Mouse (Mus musculus) E14TG2a.4 (cell line): Measurements from ENCODE around the gene Pcnx4.

Experiments
- H3K27me3 ChIP-seq: 2 replicates; pipeline ENCODE4 v1.6.1; 2014; ENCODE audit warnings: low read length, control low read depth; ENCODE audit not compliant: insufficient read depth
- H3K36me3 ChIP-seq: 2 replicates; pipeline ENCODE4 v1.6.1; 2014; ENCODE audit warnings: low read length, control low read depth; ENCODE audit not compliant: insufficient read depth
- H3K4me1 ChIP-seq: replicated peaks from 2 replicates; pipeline ENCODE4 v1.6.1; 2014; ENCODE audit warnings: low read depth, low read length, control low read depth
- H3K4me3 ChIP-seq: replicated peaks from 2 replicates; pipeline ENCODE4 v1.5.1; 2014; ENCODE audit warnings: mild to moderate bottlenecking, low read length
- H3K9me3 ChIP-seq: 2 replicates; pipeline ENCODE4 v1.6.1; 2014; ENCODE audit warnings: low read length, control low read depth
- CTCF ChIP-seq: conservative IDR thresholded peaks from 2 replicates; pipeline ENCODE4 v1.5.1; 2014; ENCODE audit warnings: low read length
- NANOG ChIP-seq: IDR thresholded peaks from 2 replicates; pipeline ENCODE4 v1.6.1; 2014; ENCODE audit warnings: borderline replicate concordance, low read length, mixed read lengths
- POU5F1 ChIP-seq: IDR thresholded peaks from 2 replicates; pipeline ENCODE4 v1.6.1; 2014; ENCODE audit warnings: low read length, borderline replicate concordance

The Pcnx4 gene

DNA sequence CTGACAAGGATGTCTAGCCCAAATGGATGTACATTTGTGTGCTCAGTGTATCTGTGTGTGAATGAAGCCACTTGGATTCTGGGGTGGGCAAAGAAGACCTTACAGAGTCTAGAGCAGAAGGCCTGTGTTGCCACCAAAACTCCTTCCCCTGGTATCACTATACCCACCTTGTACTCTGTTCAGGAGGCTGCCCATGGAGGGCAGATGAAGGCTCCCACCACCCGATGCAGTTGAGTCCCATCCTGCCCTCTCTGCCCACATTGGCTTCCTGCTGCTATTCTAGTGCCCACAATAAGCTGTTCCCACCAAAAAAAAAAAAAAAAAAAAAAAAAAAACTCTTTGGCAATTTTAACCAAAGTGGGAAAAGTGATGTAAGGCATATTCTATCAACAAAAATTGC, 85.3 kb downstream of the Pcnx4 start:
- Histone ChIP-seq H3K4me1 (no peaks in the 10 kb centered on the region), H3K9me3 (peaks cover 9% of the 10 kb centered on the region), H3K36me3 (no peaks in the 10 kb centered on the region), H3K4me3 (no peak overlapping the region), H3K27me3 (no peaks in the 10 kb centered on the region)
- TF ChIP-seq NANOG, result no peak
- no peak for TF ChIP-seq CTCF
- TF ChIP-seq POU5F1, result no peak

DNA sequence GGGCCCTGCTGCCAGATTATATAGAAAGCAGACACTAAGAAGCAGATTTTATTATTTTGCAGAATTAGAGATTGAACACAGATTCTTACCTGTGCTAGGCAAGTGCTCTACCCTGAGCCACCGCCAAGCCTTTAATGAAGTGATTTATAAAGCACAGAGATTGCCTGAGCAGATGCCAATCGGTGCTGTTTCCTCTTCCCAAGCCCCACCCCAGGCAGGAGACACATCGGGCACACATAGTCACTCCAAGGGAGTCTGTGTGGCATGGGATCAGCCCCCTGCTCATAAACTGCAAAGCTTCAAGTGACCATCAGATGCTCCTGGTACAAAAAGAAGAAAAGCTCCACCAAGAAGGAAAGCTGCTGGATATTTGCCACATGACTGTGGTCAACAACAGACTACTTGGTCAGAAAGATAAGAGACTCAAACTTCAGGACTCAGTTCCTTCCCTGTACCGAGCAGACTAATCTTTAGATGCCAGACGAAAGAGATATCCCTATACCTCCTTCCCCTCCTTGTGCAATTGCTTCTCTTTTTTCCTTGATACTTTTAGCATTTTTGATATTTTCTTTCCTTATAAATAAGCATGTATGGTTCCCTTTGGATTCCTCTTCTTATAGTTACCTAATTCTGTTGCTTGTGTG, 86.8 kb downstream of the Pcnx4 start:
- Histone ChIP-seq H3K9me3 (no peaks in the 10 kb centered on the region), H3K36me3 (no peaks in the 10 kb centered on the region), H3K27me3 (no peaks in the 10 kb centered on the region), H3K4me3 (no peak overlapping the region), H3K4me1 (0 out of 2 replicates have a peak, but pooled peaks cover 2% of the 10 kb centered on the region)
- TF ChIP-seq CTCF (no peak), NANOG (no peak), POU5F1 (no peak)

GRCm38 (mm10) chr12:72628751-72629150, 92.6 kb downstream of the Pcnx4 start:
- no peak for TF ChIP-seq NANOG
- TF ChIP-seq POU5F1, result no peak
- TF ChIP-seq CTCF, result no peak
- Histone ChIP-seq H3K4me3 (no peak overlapping the region), H3K9me3 (no peaks in the 10 kb centered on the region), H3K4me1 (peaks cover 10% of the 10 kb centered on the region), H3K27me3 (no peaks in the 10 kb centered on the region), H3K36me3 (no peaks in the 10 kb centered on the region)
